Mouse (Mus musculus): ENCODE results near the gene Pet100.

DNA sequence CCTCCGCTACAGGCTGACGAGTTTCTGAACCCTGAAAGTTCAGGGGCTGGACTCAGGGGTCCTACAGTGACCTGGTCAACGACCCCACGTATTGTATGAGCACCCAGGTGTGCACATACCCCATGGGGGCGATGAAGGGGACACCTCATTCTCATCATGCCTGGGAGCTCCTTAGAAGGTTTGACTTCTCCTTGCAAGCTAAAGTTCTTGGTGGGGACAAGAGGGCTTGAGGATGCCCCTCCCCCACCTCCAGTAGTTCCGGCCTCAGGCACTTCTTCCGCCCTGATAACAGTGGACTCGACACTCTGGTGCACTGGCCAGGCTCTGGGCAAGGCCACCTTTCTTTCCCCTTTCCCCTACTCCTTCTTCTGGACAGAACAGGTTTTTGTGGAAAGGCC lies 10.1 kb downstream of the Pet100 start:
- no peak for TF ChIP-seq CTCF (IDR thresholded peaks at IDR 0.05; ENCODE audit: low read depth)
- TF ChIP-seq EP300 (IDR thresholded peaks at IDR 0.05; ENCODE audit: low read depth), result no peak

Data from liver, postnatal 0 days (tissue).